Mouse (Mus musculus) lung, postnatal 0 days (tissue): Measurements from ENCODE around the gene Pm20d1. TPM values are rescaled to one million over a fixed set of nuclear protein-coding genes. Genes with fewer than 3 reads are reported as not detected.

Experiments
- ATAC-seq: fragments of 200-750 bp; cut with Nextera tagmentation; 2 replicates; pipeline ENCODE4 v1.8.0; 2017; ENCODE audit warnings: moderate library complexity
- DNase-seq: peaks from one replicate; pipeline ENCODE4 v3.0.0-alpha.2; 2016; ENCODE audit warnings: low spot score
- H3K27ac ChIP-seq: fragments of 300-500 bp; sonication (generic); 2 replicates; pipeline ENCODE4 v1.5.1; 2014; ENCODE audit warnings: antibody characterized with exemption, mild to moderate bottlenecking, low read length, mixed read lengths
- H3K27me3 ChIP-seq: fragments of 300-500 bp; sonication (generic); replicated peaks from 2 replicates; pipeline ENCODE4 v1.6.1; 2014; ENCODE audit warnings: low read length, mixed read lengths; ENCODE audit not compliant: insufficient read depth
- H3K36me3 ChIP-seq: fragments of 300-500 bp; sonication (generic); 2 replicates; pipeline ENCODE4 v1.6.1; 2014; ENCODE audit warnings: low read length, mixed read lengths; ENCODE audit not compliant: insufficient read depth
- H3K4me1 ChIP-seq: fragments of 300-500 bp; sonication (generic); 2 replicates; pipeline ENCODE4 v1.6.1; 2014; ENCODE audit warnings: antibody characterized with exemption, low read depth, low read length, mixed read lengths; ENCODE audit not compliant: insufficient read depth
- H3K4me2 ChIP-seq: fragments of 300-500 bp; sonication (generic); replicated peaks from 2 replicates; pipeline ENCODE4 v1.6.1; 2014; ENCODE audit warnings: low read depth, mild to moderate bottlenecking, low read length, moderate library complexity, mixed read lengths
- H3K4me3 ChIP-seq: fragments of 300-500 bp; sonication (generic); 2 replicates; pipeline ENCODE4 v1.5.1; 2014; ENCODE audit warnings: low read depth, low read length
- H3K9ac ChIP-seq: fragments of 300-500 bp; sonication (generic); replicated peaks from 2 replicates; pipeline ENCODE4 v1.6.1; 2014; ENCODE audit warnings: low read depth, mild to moderate bottlenecking
- H3K9me3 ChIP-seq: fragments of 300-500 bp; sonication (generic); 2 replicates; pipeline ENCODE4 v1.6.1; 2016; ENCODE audit warnings: low read length, mixed read lengths
- CTCF ChIP-seq: IDR thresholded peaks from 2 replicates; pipeline ENCODE4 v1.5.1; 2016; ENCODE audit warnings: antibody characterized with exemption, mild to moderate bottlenecking
- EP300 ChIP-seq: IDR thresholded peaks from 2 replicates; pipeline ENCODE4 v1.6.1; 2016; ENCODE audit warnings: antibody characterized with exemption, mild to moderate bottlenecking, control low read depth
- WGBS: fragments of 180-500 bp; shearing (Covaris S2); extraction: QIAGEN DNeasy Blood & Tissue Kit; methylation state at CpG from one replicate; pipeline ENCODE4 v1.1.7; 2014; 5-methylcytosine and 5-hydroxymethylcytosine counted together
- polyA plus RNA-seq: library from polyadenylated mRNA; unstranded; fragments of >200 nt; fragmentation: Nextera tagmentation; extraction: Ambion mirVana; gene quantifications from 2 replicates; pipeline ENCODE4 v1.2.1, GENCODE M21; 2015

Gene Pm20d1
- polyA plus RNA-seq, 1 experiment from 2014 or later = 1.6 TPM

DNA sequence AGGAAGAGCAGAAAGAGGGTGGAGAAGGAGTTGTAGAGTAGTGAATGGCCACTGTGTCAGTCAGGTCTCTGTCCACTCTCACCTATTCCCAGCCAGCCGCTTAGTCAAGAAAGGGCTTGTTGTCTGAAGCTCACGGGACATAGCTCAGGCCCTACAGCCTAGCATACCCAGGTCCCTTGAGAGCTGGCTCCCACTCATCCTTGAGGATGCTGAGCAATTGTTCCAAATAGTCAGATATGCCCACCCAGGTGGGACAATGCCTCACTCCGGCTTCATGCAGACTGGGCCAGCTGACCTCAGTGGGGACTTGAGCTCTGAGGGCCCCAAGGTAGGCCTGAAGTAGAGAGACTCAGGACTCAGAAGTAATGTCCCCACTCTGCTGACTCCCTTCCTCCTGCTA, 7.0 kb downstream of the Pm20d1 start:
- TF ChIP-seq EP300 (no peak), CTCF (no peak)
- H3K9me3 ChIP-seq = no peaks in the 10 kb centered on the region
- H3K36me3 ChIP-seq = no peaks in the 10 kb centered on the region
- 92% methylated on average over 3 of the region's 3 CpGs for WGBS
- no peaks in the 10 kb centered on the region for H3K27me3 ChIP-seq
- no peak overlapping the region for H3K9ac ChIP-seq
- no peak for DNase-seq
- no peaks in the 10 kb centered on the region for H3K4me1 ChIP-seq
- H3K27ac ChIP-seq = no peak overlapping the region
- no peak overlapping the region for H3K4me3 ChIP-seq
- H3K4me2 ChIP-seq = no peak overlapping the region
- ATAC-seq = no peak

DNA sequence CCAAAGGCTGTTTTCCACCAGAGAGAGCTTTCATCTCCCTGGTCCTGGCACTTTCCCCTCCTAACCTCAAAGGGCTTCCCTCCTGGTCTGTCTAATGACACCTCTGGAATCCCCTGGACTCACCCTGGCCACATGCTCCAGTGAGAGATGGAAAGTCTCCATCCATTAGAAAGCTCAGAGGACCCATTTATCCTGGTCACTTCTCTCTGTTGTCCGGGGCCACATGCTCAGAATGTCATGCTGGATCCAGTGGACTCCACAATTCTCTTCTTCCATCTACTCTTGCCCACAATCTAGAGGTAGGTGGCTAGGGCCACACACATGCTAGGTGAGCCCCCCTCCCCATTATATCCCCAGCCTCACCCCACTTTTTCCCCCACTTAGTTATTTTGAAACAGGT, 11.8 kb downstream of the Pm20d1 start:
- WGBS = 74% methylated on average over 1 of the region's 1 CpGs
- Histone ChIP-seq H3K9ac (no peak overlapping the region), H3K4me3 (no peak overlapping the region), H3K27ac (no peak overlapping the region), H3K9me3 (no peaks in the 10 kb centered on the region), H3K36me3 (no peaks in the 10 kb centered on the region), H3K4me1 (no peaks in the 10 kb centered on the region), H3K27me3 (no peaks in the 10 kb centered on the region), H3K4me2 (no peak overlapping the region)
- ATAC-seq (no peak), DNase-seq (no peak)
- TF ChIP-seq CTCF (no peak), EP300 (no peak)

DNA sequence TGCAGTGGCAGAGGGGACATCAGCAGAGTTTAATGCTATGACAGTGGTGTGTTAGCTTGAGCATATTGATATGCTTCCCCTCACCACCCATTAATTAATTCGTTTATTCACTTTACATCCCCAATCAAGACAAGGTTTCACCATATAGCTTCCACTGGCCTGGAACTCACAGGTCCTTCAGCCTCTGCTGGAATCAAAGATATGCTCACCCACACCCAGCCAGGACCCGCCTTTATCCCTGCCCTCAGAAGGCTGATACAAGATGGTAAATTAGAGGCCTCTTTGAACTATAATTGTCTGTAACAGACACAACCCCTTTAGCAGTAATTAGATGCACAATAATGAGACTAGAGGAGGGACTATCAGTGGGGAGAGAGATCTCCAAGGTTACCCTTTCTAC, 12.5 kb downstream of the Pm20d1 start:
- H3K9ac ChIP-seq = no peak overlapping the region
- no peak overlapping the region for H3K27ac ChIP-seq
- no peaks in the 10 kb centered on the region for H3K4me1 ChIP-seq
- ATAC-seq (no peak), DNase-seq (no peak)
- TF ChIP-seq EP300 = no peak
- H3K27me3 ChIP-seq = no peaks in the 10 kb centered on the region
- no peaks in the 10 kb centered on the region for H3K9me3 ChIP-seq
- H3K4me2 ChIP-seq = no peak overlapping the region
- no peaks in the 10 kb centered on the region for H3K36me3 ChIP-seq
- 64% methylated on average over 2 of the region's 2 CpGs for WGBS
- H3K4me3 ChIP-seq = no peak overlapping the region

DNA sequence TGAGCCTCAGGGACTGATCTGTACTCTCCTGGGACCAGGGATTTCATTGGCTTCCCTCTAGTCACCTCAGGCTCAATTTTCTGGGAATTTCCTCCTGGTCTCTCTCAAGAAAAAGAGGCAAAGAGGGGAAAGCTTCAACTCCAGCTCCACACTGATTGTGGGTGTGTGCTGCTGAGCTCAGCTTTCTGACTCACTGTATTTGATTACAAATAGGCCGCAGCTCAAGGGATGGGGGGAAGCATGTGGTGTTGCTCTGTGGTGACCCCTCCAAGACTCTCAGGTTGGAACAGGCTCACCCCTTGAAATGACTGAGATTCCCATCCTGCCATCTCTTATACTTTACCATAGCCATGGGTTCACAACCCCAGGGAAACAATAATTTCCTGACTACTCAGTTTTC, 14.2 kb downstream of the Pm20d1 start:
- Histone ChIP-seq H3K4me2 (no peak overlapping the region), H3K4me1 (no peaks in the 10 kb centered on the region), H3K27me3 (no peaks in the 10 kb centered on the region), H3K9ac (no peak overlapping the region), H3K4me3 (no peak overlapping the region), H3K36me3 (no peaks in the 10 kb centered on the region), H3K27ac (no peak overlapping the region), H3K9me3 (no peaks in the 10 kb centered on the region)
- no peak for TF ChIP-seq CTCF
- no peak for DNase-seq
- ATAC-seq = no peak
- 87% methylated on average over 1 of the region's 1 CpGs for WGBS

DNA sequence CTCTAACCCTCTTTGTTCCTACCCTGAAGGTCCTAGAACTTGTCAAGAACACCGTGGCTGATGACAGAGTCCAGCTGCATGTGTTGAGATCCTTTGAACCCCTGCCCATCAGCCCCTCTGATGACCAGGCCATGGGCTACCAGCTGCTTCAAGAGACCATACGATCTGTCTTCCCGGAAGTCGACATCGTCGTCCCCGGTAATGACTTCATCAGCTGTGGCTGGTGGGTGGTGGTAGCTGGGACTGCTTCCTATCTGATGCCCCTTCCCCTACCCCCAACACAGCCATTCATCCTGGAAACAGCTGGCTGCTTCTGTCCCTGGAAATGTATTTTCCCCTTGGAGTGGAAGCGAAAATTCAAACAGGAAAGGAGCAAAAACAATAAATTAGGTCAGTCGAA, 14.8 kb downstream of the Pm20d1 start:
- no peaks in the 10 kb centered on the region for H3K36me3 ChIP-seq
- TF ChIP-seq CTCF = no peak
- no peak for TF ChIP-seq EP300
- ATAC-seq = 0 out of 2 replicates have a peak, but pooled peaks have one; percentile 17
- H3K9ac ChIP-seq = no peak overlapping the region
- no peak overlapping the region for H3K27ac ChIP-seq
- no peak overlapping the region for H3K4me3 ChIP-seq
- no peak for DNase-seq
- no peak overlapping the region for H3K4me2 ChIP-seq
- 40% methylated on average over 9 of the region's 9 CpGs for WGBS
- no peaks in the 10 kb centered on the region for H3K27me3 ChIP-seq
- H3K4me1 ChIP-seq = 0 out of 2 replicates have a peak, but pooled peaks cover 3% of the 10 kb centered on the region
- no peaks in the 10 kb centered on the region for H3K9me3 ChIP-seq

DNA sequence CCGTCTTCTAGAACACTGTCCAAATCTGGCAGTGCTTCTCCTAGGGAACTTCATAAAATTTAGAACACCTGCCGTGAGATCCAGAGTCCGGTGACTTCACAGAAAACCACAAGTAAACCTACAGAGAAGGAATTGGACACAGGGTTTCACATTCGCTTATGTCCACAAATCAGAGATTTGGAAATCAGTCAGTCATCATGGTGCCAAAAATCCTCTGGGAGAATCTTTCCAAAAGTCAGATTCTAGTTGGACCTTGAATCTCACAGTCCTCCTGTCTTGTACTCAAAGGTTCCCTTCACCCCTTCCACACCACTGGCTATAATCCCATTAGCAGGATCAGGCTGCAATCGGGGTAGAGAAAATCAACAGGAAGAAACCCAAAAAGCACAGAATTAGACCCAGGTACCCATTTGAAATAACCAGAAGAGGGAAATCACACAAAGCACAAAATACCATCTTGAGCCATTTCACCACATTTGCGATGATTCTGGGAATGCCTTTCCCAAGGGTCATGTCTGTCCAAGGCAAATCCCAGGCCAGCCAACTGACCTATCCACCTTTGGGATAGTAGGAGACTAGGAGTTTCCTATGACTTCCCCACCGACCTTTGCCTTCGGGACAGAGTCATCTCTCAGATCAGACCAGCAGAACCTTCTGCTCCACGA, 15.6 kb downstream of the Pm20d1 start:
- no peak overlapping the region for H3K4me2 ChIP-seq
- no peak for TF ChIP-seq CTCF
- no peak for TF ChIP-seq EP300

DNA sequence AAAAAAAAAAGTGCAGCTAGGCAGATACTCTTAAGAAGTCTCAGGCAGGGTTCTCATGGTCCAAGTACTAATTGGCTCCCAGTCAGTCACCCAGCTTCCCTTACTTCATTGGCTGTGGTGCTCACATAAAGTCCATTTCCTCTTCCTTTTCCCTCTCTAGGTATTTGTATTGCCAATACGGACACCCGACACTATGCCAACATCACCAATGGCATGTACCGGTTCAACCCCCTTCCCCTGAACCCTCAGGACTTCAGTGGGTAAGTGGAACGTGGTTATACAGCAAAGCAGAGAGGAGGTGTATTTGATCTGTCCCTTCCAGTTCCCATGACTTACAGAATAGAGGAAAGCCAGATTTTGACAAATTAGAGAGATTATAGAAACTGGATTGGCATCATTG, 16.6 kb downstream of the Pm20d1 start:
- 73% methylated on average over 4 of the region's 4 CpGs for WGBS
- no peaks in the 10 kb centered on the region for H3K27me3 ChIP-seq
- no peak overlapping the region for H3K27ac ChIP-seq
- 0 out of 2 replicates have a peak, but pooled peaks cover 4% of the 10 kb centered on the region for H3K4me1 ChIP-seq
- H3K9me3 ChIP-seq = no peaks in the 10 kb centered on the region
- no peaks in the 10 kb centered on the region for H3K36me3 ChIP-seq
- TF ChIP-seq CTCF = no peak
- TF ChIP-seq EP300 = no peak
- H3K4me3 ChIP-seq = no peak overlapping the region
- DNase-seq (no peak), ATAC-seq (no peak)
- H3K4me2 ChIP-seq = no peak overlapping the region
- H3K9ac ChIP-seq = no peak overlapping the region

More for the DNA sequence above, 15.6 kb downstream of the Pm20d1 start:
- no peaks in the 10 kb centered on the region for H3K9me3 ChIP-seq
- H3K4me1 ChIP-seq = 0 out of 2 replicates have a peak, but pooled peaks cover 4% of the 10 kb centered on the region
- no peak overlapping the region for H3K27ac ChIP-seq
- no peaks in the 10 kb centered on the region for H3K36me3 ChIP-seq
- H3K27me3 ChIP-seq = no peaks in the 10 kb centered on the region
- ATAC-seq = no peak
- DNase-seq = no peak
- no peak overlapping the region for H3K9ac ChIP-seq
- H3K4me3 ChIP-seq = no peak overlapping the region
- WGBS = 87% methylated on average over 9 of the region's 9 CpGs
